9 mouse cellular contexts compared by ENCODE assay signal in the genomic region with DNA sequence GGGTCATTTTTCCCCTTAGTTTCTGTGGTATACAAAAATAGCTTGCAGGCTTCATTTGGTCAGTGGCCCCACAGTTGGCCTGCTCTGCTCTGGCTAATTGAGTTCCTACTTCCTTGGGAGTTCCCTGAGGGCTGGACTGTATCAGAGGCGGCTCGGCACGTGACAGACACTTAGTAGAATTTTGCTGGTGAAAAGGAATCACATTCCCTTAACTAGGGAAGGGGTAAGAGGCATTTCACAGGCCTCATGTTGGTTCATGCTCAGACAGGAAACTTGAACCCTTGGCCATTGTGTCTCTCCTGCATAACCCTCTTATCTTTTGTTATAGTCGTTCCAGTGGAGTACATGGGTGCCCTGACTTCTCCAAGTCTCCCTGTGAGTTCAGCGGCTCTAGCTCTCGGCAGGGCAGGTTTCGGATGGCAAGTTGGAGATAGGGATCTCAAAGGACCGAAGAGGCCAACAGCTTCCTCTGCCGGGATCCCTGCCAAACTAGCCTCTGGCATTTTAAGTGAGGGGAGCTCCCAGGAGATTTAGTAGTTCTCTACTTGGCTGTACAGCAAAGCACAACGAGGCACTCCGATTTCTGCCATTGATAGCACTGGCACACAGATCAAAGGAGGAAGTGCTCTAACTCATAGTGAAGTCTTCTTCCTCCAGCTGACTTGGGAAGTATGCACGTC.
A peak's percentile ranks its signal among the peaks of the same experiment; 100 is the strongest.
DNase-seq lines count a peak whose midpoint lies in the region; ATAC-seq lines count a peak whose summit lies in the region.
"Had no signal": no experiment of that assay in that cellular context is flagged by ENCODE, and none has a peak within 500 bp of the region (broad histone marks: within the 10 kb centered on the region; RNA-seq: fewer than 3 reads in every experiment).

No protein-coding gene starts in this region.

- no peaks in the 10 kb centered on the region for H3K36me3 ChIP-seq in forebrain, embryonic 11.5 days (ENCODE audit: control insufficient read depth, insufficient read depth, low read length)
- H3K36me3 ChIP-seq in forebrain, embryonic 13.5 days (ENCODE audit: poor library complexity, severe bottlenecking) = no peaks in the 10 kb centered on the region
- no peaks in the 10 kb centered on the region for H3K36me3 ChIP-seq in heart, embryonic 15.5 days
- H3K36me3 ChIP-seq: liver, embryonic 13.5 days had no signal

- H3K9ac ChIP-seq in forebrain, embryonic 11.5 days (ENCODE audit: low read length) = no peak overlapping the region
- no peak overlapping the region for H3K9ac ChIP-seq in forebrain, embryonic 13.5 days
- no peak overlapping the region for H3K9ac ChIP-seq in heart, embryonic 15.5 days
- H3K9ac ChIP-seq: liver, embryonic 13.5 days had no signal

- H3K4me2 ChIP-seq in forebrain, embryonic 11.5 days (ENCODE audit: low read depth, low read length, severe bottlenecking) = no peak overlapping the region
- no peak overlapping the region for H3K4me2 ChIP-seq in forebrain, embryonic 13.5 days
- peak overlapping the region; percentile 30 for H3K4me2 ChIP-seq in heart, embryonic 15.5 days
- H3K4me2 ChIP-seq: liver, embryonic 13.5 days had no signal

- H3K27ac ChIP-seq in forebrain, embryonic 11.5 days (ENCODE audit: low read depth, low read length) = 0 out of 2 replicates have a peak overlapping the region, but pooled peaks have one; percentile 4
- H3K27ac ChIP-seq in forebrain, embryonic 13.5 days = no peak overlapping the region
- peak overlapping the region; percentile 62 for H3K27ac ChIP-seq in heart, embryonic 15.5 days
- H3K27ac ChIP-seq: liver, embryonic 13.5 days had no signal

- no peak for DNase-seq in forebrain, embryonic 11.5 days (ENCODE audit: low spot score)
- peak; percentile 83 for DNase-seq in urinary bladder, postnatal 14 days (ENCODE audit: low spot score)
- DNase-seq in urinary bladder, adult 2 months (ENCODE audit: low spot score) = no peak
- no peak for DNase-seq in layer of hippocampus, postnatal 14 days (ENCODE audit: low spot score in 2 of 2)
- no peak for DNase-seq in frontal cortex, adult 2 months (ENCODE audit: extremely low spot score in 1 of 2, low spot score in 1 of 2)
- no peak for DNase-seq in urinary bladder, postnatal 25 days (ENCODE audit: low spot score)
- DNase-seq: liver, embryonic 13.5 days had no signal

- no peak overlapping the region for H3K4me3 ChIP-seq in forebrain, embryonic 11.5 days (ENCODE audit: low read depth, low read length)
- no peak overlapping the region for H3K4me3 ChIP-seq in forebrain, embryonic 13.5 days
- no peak overlapping the region for H3K4me3 ChIP-seq in heart, embryonic 15.5 days
- H3K4me3 ChIP-seq: liver, embryonic 13.5 days had no signal

- ATAC-seq in forebrain, embryonic 11.5 days (replicated peaks; ENCODE audit: low FRiP score) = no peak
- ATAC-seq in forebrain, embryonic 13.5 days = no peak
- ATAC-seq in heart, embryonic 15.5 days (replicated peaks; ENCODE audit: insufficient number of reproducible peaks, insufficient read depth, low FRiP score, low read depth) = no peak; the same call in 1 of the 2 replicates

- WGBS in forebrain, embryonic 11.5 days = 71% methylated on average over 12 of the region's 12 CpGs
- WGBS in forebrain, embryonic 13.5 days = 68% methylated on average over 12 of the region's 12 CpGs
- 13% methylated on average over 12 of the region's 12 CpGs for WGBS in heart, embryonic 15.5 days

- H3K27me3 ChIP-seq in forebrain, embryonic 11.5 days (ENCODE audit: control insufficient read depth, insufficient read depth, low read length) = no peaks in the 10 kb centered on the region
- no peaks in the 10 kb centered on the region for H3K27me3 ChIP-seq in forebrain, embryonic 13.5 days
- H3K27me3 ChIP-seq in heart, embryonic 15.5 days = no peaks in the 10 kb centered on the region

- H3K4me1 ChIP-seq in forebrain, embryonic 11.5 days (replicated peaks; ENCODE audit: control insufficient read depth, insufficient read depth, low read length) = peaks cover 3% of the 10 kb centered on the region; the same call in 1 of the 2 replicates
- H3K4me1 ChIP-seq in forebrain, embryonic 13.5 days = peaks cover 32% of the 10 kb centered on the region
- H3K4me1 ChIP-seq in heart, embryonic 15.5 days (replicated peaks) = peaks cover 30% of the 10 kb centered on the region

- H3K9me3 ChIP-seq in forebrain, embryonic 11.5 days (ENCODE audit: control insufficient read depth, low read length) = no peaks in the 10 kb centered on the region
- no peaks in the 10 kb centered on the region for H3K9me3 ChIP-seq in forebrain, embryonic 13.5 days (replicated peaks)
- no peaks in the 10 kb centered on the region for H3K9me3 ChIP-seq in heart, embryonic 15.5 days (replicated peaks)
- H3K9me3 ChIP-seq: liver, embryonic 13.5 days had no signal
